Mouse (Mus musculus): ENCODE measurements around the gene Cacna1f. TPM values are rescaled to one million over a fixed set of nuclear protein-coding genes. Genes with fewer than 3 reads are reported as not detected.

The Cacna1f gene
- polyA plus RNA-seq, 1 experiment from 2014 or later = not detected

- ATAC-seq (ENCODE audit: low FRiP score) = no peak
- H3K4me1 ChIP-seq = no peaks in the 10 kb centered on the region
- H3K27ac ChIP-seq = no peak within 1 kb of the TSS
- 72% methylated on average over 14 of the region's 14 CpGs for WGBS
- peak within 1 kb of the TSS; percentile 29; the same call in 1 of the 2 replicates for H3K4me3 ChIP-seq (replicated peaks)
- no peaks in the 10 kb centered on the region; the same call in 1 of the 2 replicates for H3K27me3 ChIP-seq
- peak within 1 kb of the TSS; percentile 52 for H3K4me2 ChIP-seq
- H3K36me3 ChIP-seq (replicated peaks) = no peaks in the 10 kb centered on the region
- H3K9me3 ChIP-seq = no peaks in the 10 kb centered on the region
- H3K9ac ChIP-seq = no peak within 1 kb of the TSS
These were observed 74.0 kb downstream of the Cacna1f start, which contains the start of gene Magix for GRCm38 (mm10) chrX:7680864-7681263. Gene Magix, minus strand, starts transcription at chrX:7681251.

Other genes with a start within 250 kb of the Cacna1f start
- gene Usp27x, start 231.3 kb upstream of the Cacna1f start, polyA plus RNA-seq (2016; fragmentation: Nextera tagmentation; extraction: Ambion mirVana) = 1.3 and 1.4 TPM in 2 replicates
- 0.26 TPM in 1 of 2 replicates, not detected in the other for gene Foxp3, start 33.4 kb upstream of the Cacna1f start, polyA plus RNA-seq (2016; fragmentation: Nextera tagmentation; extraction: Ambion mirVana)
- gene Ppp1r3f, start 32.8 kb upstream of the Cacna1f start, polyA plus RNA-seq (2016; fragmentation: Nextera tagmentation; extraction: Ambion mirVana) = 4.1 and 4.4 TPM in 2 replicates
- gene Ccdc22, start 1.6 kb upstream of the Cacna1f start, polyA plus RNA-seq (2016; fragmentation: Nextera tagmentation; extraction: Ambion mirVana) = 35.4 and 36.5 TPM in 2 replicates
- gene Syp, start 31.4 kb downstream of the Cacna1f start, polyA plus RNA-seq (2016; fragmentation: Nextera tagmentation; extraction: Ambion mirVana) = 42.0 and 44.8 TPM in 2 replicates
- gene Prickle3, start 50.2 kb downstream of the Cacna1f start, polyA plus RNA-seq (2016; fragmentation: Nextera tagmentation; extraction: Ambion mirVana) = 2.0 and 2.6 TPM in 2 replicates
- 45.5 and 52.0 TPM in 2 replicates for gene Plp2, start 64.3 kb downstream of the Cacna1f start, polyA plus RNA-seq (2016; fragmentation: Nextera tagmentation; extraction: Ambion mirVana)
- gene Magix, start 74.2 kb downstream of the Cacna1f start, polyA plus RNA-seq (2016; fragmentation: Nextera tagmentation; extraction: Ambion mirVana) = 0.09 and 0.19 TPM in 2 replicates
- gene Gpkow, start 90.0 kb downstream of the Cacna1f start, polyA plus RNA-seq (2016; fragmentation: Nextera tagmentation; extraction: Ambion mirVana) = 45.6 and 53.4 TPM in 2 replicates
- 21.1 and 21.2 TPM in 2 replicates for gene Wdr45, start 107.2 kb downstream of the Cacna1f start, polyA plus RNA-seq (2016; fragmentation: Nextera tagmentation; extraction: Ambion mirVana)
- gene Gm45208, start 115.2 kb downstream of the Cacna1f start, polyA plus RNA-seq (2016; fragmentation: Nextera tagmentation; extraction: Ambion mirVana) = 0.66 TPM in 1 of 2 replicates, not detected in the other
- gene Praf2, start 121.4 kb downstream of the Cacna1f start, polyA plus RNA-seq (2016; fragmentation: Nextera tagmentation; extraction: Ambion mirVana) = 79.5 and 84.7 TPM in 2 replicates
- gene Ccdc120, start 143.8 kb downstream of the Cacna1f start, polyA plus RNA-seq (2016; fragmentation: Nextera tagmentation; extraction: Ambion mirVana) = 29.6 and 31.1 TPM in 2 replicates
- gene Tfe3, start 155.5 kb downstream of the Cacna1f start, polyA plus RNA-seq (2016; fragmentation: Nextera tagmentation; extraction: Ambion mirVana) = 27.9 and 30.3 TPM in 2 replicates
- 75.7 and 84.4 TPM in 2 replicates for gene Gripap1, start 182.7 kb downstream of the Cacna1f start, polyA plus RNA-seq (2016; fragmentation: Nextera tagmentation; extraction: Ambion mirVana)
- gene Kcnd1, start 215.2 kb downstream of the Cacna1f start, polyA plus RNA-seq (2016; fragmentation: Nextera tagmentation; extraction: Ambion mirVana) = 0.95 and 1.5 TPM in 2 replicates
- gene Otud5, start 234.3 kb downstream of the Cacna1f start, polyA plus RNA-seq (2016; fragmentation: Nextera tagmentation; extraction: Ambion mirVana) = 60.8 and 63.0 TPM in 2 replicates